Mouse (Mus musculus) adrenal gland, adult 2 months (tissue): ENCODE data around the gene BC051665. TPM values are rescaled to one million over a fixed set of nuclear protein-coding genes. Genes with fewer than 3 reads are reported as not detected.

Experiments used
- DNase-seq: peaks from one replicate; pipeline ENCODE4 v3.0.0; 2021
- long read RNA-seq: library from polyadenylated mRNA; stranded (forward); transcript quantifications from one replicate; pipeline ENCODE4 v2.0.0, GENCODE M21; 2021
- polyA plus RNA-seq: library from polyadenylated mRNA; depleted of rRNA; stranded (reverse); fragments of >200 nt; gene quantifications from 2 replicates; pipeline ENCODE4 v1.2.3, GENCODE M21; 2012; rRNA removed
- total RNA-seq, 2 experiments: library from RNA; stranded (reverse); gene quantifications; 2 replicates each; pipeline ENCODE4 v1.2.3; 2021

BC051665 gene
- total RNA-seq (not detected), polyA plus RNA-seq (not detected in 2 replicates)
- long read RNA-seq, result 0 reads

GRCm38 (mm10) chr13:60786264-60786663 lies at the start of gene BC051665:
BC051665 (minus strand) TSS chr13:60786364.
- DNase-seq, result no peak

GRCm38 (mm10) chr13:60826052-60826451 lies 39.9 kb upstream of the BC051665 start:
- peak; percentile 18 for DNase-seq

- no peak for DNase-seq
These were observed 34.5 kb upstream of the BC051665 start for GRCm38 (mm10) chr13:60820486-60821175.

- peak; percentile 30 for DNase-seq
These were observed 33.3 kb upstream of the BC051665 start for GRCm38 (mm10) chr13:60819469-60819868.

- DNase-seq, result no peak
These were observed 27.6 kb upstream of the BC051665 start for GRCm38 (mm10) chr13:60813722-60814121.

GRCm38 (mm10) chr13:60812768-60813167 lies 26.6 kb upstream of the BC051665 start:
- no peak for DNase-seq

GRCm38 (mm10) chr13:60809690-60810089 lies 23.5 kb upstream of the BC051665 start:
- DNase-seq, result no peak

GRCm38 (mm10) chr13:60802749-60803148 lies 16.6 kb upstream of the BC051665 start, which contains the start of gene Ctsll3:
Ctsll3 (minus strand) TSS chr13:60802849.
- DNase-seq, result no peak

GRCm38 (mm10) chr13:60789466-60789865 lies 3.3 kb upstream of the BC051665 start:
- no peak for DNase-seq

- no peak for DNase-seq
These were observed 2.9 kb downstream of the BC051665 start for GRCm38 (mm10) chr13:60783301-60783700.

- DNase-seq, result no peak
These were observed 5.6 kb downstream of the BC051665 start for GRCm38 (mm10) chr13:60780534-60780933.

- DNase-seq, result no peak
These were observed 25.0 kb downstream of the BC051665 start for GRCm38 (mm10) chr13:60761161-60761560.

- no peak for DNase-seq
These were observed 25.8 kb downstream of the BC051665 start for GRCm38 (mm10) chr13:60760392-60760791.

GRCm38 (mm10) chr13:60759136-60759535 lies 27.0 kb downstream of the BC051665 start:
- DNase-seq, result peak; percentile 41

GRCm38 (mm10) chr13:60757292-60757691 lies 28.9 kb downstream of the BC051665 start:
- no peak for DNase-seq

- DNase-seq, result no peak
These were observed 30.9 kb downstream of the BC051665 start for GRCm38 (mm10) chr13:60755251-60755650.

- DNase-seq, result no peak
These were observed 32.9 kb downstream of the BC051665 start for GRCm38 (mm10) chr13:60753216-60753615.

GRCm38 (mm10) chr13:60750930-60751329 lies 35.2 kb downstream of the BC051665 start:
- DNase-seq, result no peak

GRCm38 (mm10) chr13:60748556-60748955 lies 37.6 kb downstream of the BC051665 start:
- no peak for DNase-seq

- DNase-seq, result no peak
These were observed 39.0 kb downstream of the BC051665 start for GRCm38 (mm10) chr13:60747201-60747600.

GRCm38 (mm10) chr13:60746271-60746670 lies 39.9 kb downstream of the BC051665 start:
- DNase-seq, result no peak

GRCm38 (mm10) chr13:60745358-60745757 lies 40.8 kb downstream of the BC051665 start:
- DNase-seq, result no peak

GRCm38 (mm10) chr13:60744736-60745135 lies 41.4 kb downstream of the BC051665 start:
- DNase-seq, result no peak

GRCm38 (mm10) chr13:60744078-60744460 lies 42.1 kb downstream of the BC051665 start:
- peak; percentile 79 for DNase-seq
